9 mouse cellular contexts compared by ENCODE assay signal in the genomic region with DNA sequence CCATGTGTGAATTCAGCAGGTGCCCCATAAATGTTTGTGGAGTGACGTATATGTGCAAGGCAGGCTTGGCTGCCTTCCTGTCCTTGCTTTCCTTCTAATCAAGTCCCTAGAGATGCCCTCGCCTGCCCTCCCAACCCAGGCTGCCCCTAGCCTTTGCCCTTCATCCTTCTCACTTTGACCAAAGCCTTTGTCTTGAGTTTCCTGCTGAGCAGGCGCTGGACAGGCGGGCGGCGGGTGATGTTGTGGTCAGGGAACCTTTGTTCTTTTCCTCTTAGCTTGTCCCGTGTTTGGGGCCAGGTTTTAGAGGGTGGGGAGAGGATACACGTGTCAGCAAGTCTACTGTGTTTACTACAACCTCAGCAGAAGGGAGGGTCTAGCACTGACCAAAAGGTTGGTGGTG. TPM values are rescaled to one million over a fixed set of nuclear protein-coding genes. Genes with fewer than 3 reads are reported as not detected.
DNase-seq lines count a peak whose midpoint lies in the region; ATAC-seq and TF ChIP-seq lines count a peak whose summit lies in the region.
"Had no signal": no experiment of that assay in that cellular context is flagged by ENCODE, and none has a peak within 500 bp of the region (broad histone marks: within the 10 kb centered on the region; RNA-seq: fewer than 3 reads in every experiment).

No protein-coding gene starts in this region.

- no peak for ATAC-seq in liver, embryonic 11.5 days (replicated peaks; ENCODE audit: low FRiP score)
- no peak for ATAC-seq in liver, embryonic 12.5 days

- H3K9me3 ChIP-seq in liver, embryonic 11.5 days (ENCODE audit: control insufficient read depth, low read length): no peaks in the 10 kb centered on the region
- no peaks in the 10 kb centered on the region for H3K9me3 ChIP-seq in liver, embryonic 12.5 days (replicated peaks)
- H3K9me3 ChIP-seq: limb, embryonic 12.5 days had no signal

- WGBS in liver, embryonic 11.5 days: 37% methylated on average over 8 of the region's 8 CpGs
- 28% methylated on average over 8 of the region's 8 CpGs for WGBS in liver, embryonic 12.5 days (ENCODE audit: insufficient replicate concordance)

- intact Hi-C loops in heart, postnatal 36 days (cut with DNase I): loop anchor here (2.0 kb wide), 1 partner anchor 19 kb away; no protein-coding TSS in a partner anchor
- intact Hi-C loops in left cerebral cortex, postnatal 25 days (cut with DNase I): loop anchor here (5.0 kb wide), 1 partner anchor 69 kb away; no protein-coding TSS in a partner anchor

- TF ChIP-seq POLR2A in cortical plate, adult 2 months (IDR thresholded peaks at IDR 0.05; ENCODE audit: extremely low read depth, insufficient read depth, low read length): no peak

- H3K4me2 ChIP-seq in liver, embryonic 11.5 days: peak overlapping the region; percentile 25; the same call in 1 of the 2 replicates
- no peak overlapping the region for H3K4me2 ChIP-seq in liver, embryonic 12.5 days
- H3K4me2 ChIP-seq: limb, embryonic 12.5 days had no signal

- H3K9ac ChIP-seq in liver, embryonic 11.5 days (ENCODE audit: low read depth, low read length): no peak overlapping the region
- no peak overlapping the region for H3K9ac ChIP-seq in liver, embryonic 12.5 days
- H3K9ac ChIP-seq: limb, embryonic 12.5 days had no signal

- peaks cover 31% of the 10 kb centered on the region for H3K27me3 ChIP-seq in liver, embryonic 11.5 days (replicated peaks; ENCODE audit: control insufficient read depth, insufficient read depth, low read length)
- H3K27me3 ChIP-seq in liver, embryonic 12.5 days (replicated peaks): peaks cover 75% of the 10 kb centered on the region

- no peak for TF ChIP-seq CTCF in cortical plate, adult 2 months (IDR thresholded peaks at IDR 0.05; ENCODE audit: extremely low read depth, insufficient read depth, low read length)

- H3K27ac ChIP-seq in liver, embryonic 11.5 days (ENCODE audit: low read depth, low read length): no peak overlapping the region
- H3K27ac ChIP-seq in liver, embryonic 12.5 days: no peak overlapping the region
- peak overlapping the region; percentile 3 for H3K27ac ChIP-seq in cortical plate, adult 2 months (ENCODE audit: insufficient read depth, low read length)
- H3K27ac ChIP-seq: limb, embryonic 12.5 days had no signal

- DNase-seq in liver, embryonic 11.5 days (ENCODE audit: low spot score): no peak
- DNase-seq in heart, postnatal 36 days: peak; percentile 55 to 57
- DNase-seq in kidney, postnatal 36 days: peak; percentile 72 to 79
- no peak for DNase-seq in frontal cortex, postnatal 36 days (ENCODE audit: low spot score in 2 of 2)
- DNase-seq in left cerebral cortex, postnatal 25 days (ENCODE audit: low spot score in 2 of 2): no peak

- peaks cover 4% of the 10 kb centered on the region; the same call in 1 of the 2 replicates for H3K4me1 ChIP-seq in liver, embryonic 11.5 days (replicated peaks; ENCODE audit: control insufficient read depth, insufficient read depth, low read length)
- H3K4me1 ChIP-seq in liver, embryonic 12.5 days: peaks cover 12% of the 10 kb centered on the region
- H3K4me1 ChIP-seq in cortical plate, adult 2 months (ENCODE audit: control insufficient read depth, insufficient read depth, low read length): peaks cover 14% of the 10 kb centered on the region

- no peak overlapping the region; the same call in 1 of the 2 replicates for H3K4me3 ChIP-seq in liver, embryonic 11.5 days (ENCODE audit: low read depth, low read length)
- no peak overlapping the region for H3K4me3 ChIP-seq in liver, embryonic 12.5 days
- H3K4me3 ChIP-seq in cortical plate, adult 2 months (ENCODE audit: insufficient read depth, low read length): peak overlapping the region; percentile 68
- H3K4me3 ChIP-seq: limb, embryonic 12.5 days had no signal

- no peaks in the 10 kb centered on the region for H3K36me3 ChIP-seq in liver, embryonic 11.5 days (ENCODE audit: control insufficient read depth, insufficient read depth, low read length)
- H3K36me3 ChIP-seq in liver, embryonic 12.5 days: no peaks in the 10 kb centered on the region
- H3K36me3 ChIP-seq: limb, embryonic 12.5 days had no signal

RNA-seq across cellular contexts. Expression of a gene that starts 32.2 kb away (rescaled TPM):
- polyA plus RNA-seq in liver, embryonic 11.5 days (2014; fragmentation: Nextera tagmentation; extraction: Ambion mirVana): 14.4 and 15.0 TPM in 2 replicates
- polyA plus RNA-seq in liver, embryonic 12.5 days (2016; fragmentation: Nextera tagmentation; extraction: Ambion mirVana): 11.9 and 12.0 TPM in 2 replicates
- 223 and 236 TPM in 2 replicates for polyA plus RNA-seq in cortical plate, adult 2 months (2012; rRNA removed)
- total RNA-seq in heart, postnatal 36 days (2021): 10 to 100 TPM; 51.8 to 74.3 TPM
- total RNA-seq in left cerebral cortex, postnatal 25 days (2021): 100 to 1,000 TPM; 377 to 383 TPM

RNA-seq across cellular contexts. Expression of a gene that starts 43.0 kb away (rescaled TPM):
- polyA plus RNA-seq in liver, embryonic 11.5 days (2014; fragmentation: Nextera tagmentation; extraction: Ambion mirVana): 2.1 TPM in 1 of 2 replicates, not detected in the other
- not detected in 2 replicates for polyA plus RNA-seq in liver, embryonic 12.5 days (2016; fragmentation: Nextera tagmentation; extraction: Ambion mirVana)
- 0.56 and 0.59 TPM in 2 replicates for polyA plus RNA-seq in cortical plate, adult 2 months (2012; rRNA removed)
- total RNA-seq in heart, postnatal 36 days (2021): not detected
- not detected for total RNA-seq in left cerebral cortex, postnatal 25 days (2021)
- polyA plus RNA-seq: limb, embryonic 12.5 days; neural tube, embryonic 14.5 days had no signal

Comparison
In these comparisons a context has a peak if more than half of its experiments do, and no peak if none do; other contexts are left out.
1. DNase-seq: peak in heart, postnatal 36 days (2 of 2) and kidney, postnatal 36 days (2 of 2); none in liver, embryonic 11.5 days (single experiment), frontal cortex, postnatal 36 days (0 of 2) and left cerebral cortex, postnatal 25 days (0 of 2).
2. RNA of a gene that starts 32.2 kb away (polyA plus RNA-seq): 223 to 236 TPM in cortical plate, adult 2 months; 14.4 to 15.0 TPM in liver, embryonic 11.5 days and 11.9 to 12.0 TPM in liver, embryonic 12.5 days; every median in the first group is over 10 times any median in the second.